Mouse (Mus musculus): ENCODE measurements around the gene Adamts2.

Gene Adamts2

DNA sequence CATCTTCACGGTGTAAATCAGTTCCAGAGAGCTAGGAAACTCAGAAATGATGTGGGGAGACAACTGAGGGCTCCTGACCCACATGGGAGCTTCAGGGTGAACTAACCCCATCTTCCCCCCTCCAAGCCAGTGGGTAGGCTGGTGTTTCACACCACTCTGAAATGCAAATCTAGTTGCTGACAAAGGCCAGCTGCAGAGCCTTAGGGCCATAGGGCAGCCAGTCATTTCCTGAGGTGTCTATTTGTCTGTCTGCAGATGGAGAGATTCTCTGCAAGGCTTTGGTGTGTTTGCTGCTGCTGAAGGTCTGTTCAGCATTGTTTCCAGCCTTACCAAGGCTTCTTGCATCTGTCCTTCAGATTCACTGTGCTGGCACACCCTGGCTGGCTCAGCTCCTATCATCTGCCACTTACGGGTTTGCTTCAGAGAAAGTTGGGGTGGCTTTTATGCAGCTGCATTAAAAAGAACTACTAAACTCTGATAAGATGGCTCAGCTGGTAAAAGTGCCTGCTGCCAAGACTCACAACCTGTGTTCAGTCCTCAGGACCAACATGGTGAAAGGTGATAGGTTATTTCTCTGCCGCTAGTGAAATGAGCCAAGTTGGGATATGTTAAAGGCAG, 246.7 kb downstream of the Adamts2 start:
- no peak for DNase-seq (ENCODE audit: low spot score)

DNA sequence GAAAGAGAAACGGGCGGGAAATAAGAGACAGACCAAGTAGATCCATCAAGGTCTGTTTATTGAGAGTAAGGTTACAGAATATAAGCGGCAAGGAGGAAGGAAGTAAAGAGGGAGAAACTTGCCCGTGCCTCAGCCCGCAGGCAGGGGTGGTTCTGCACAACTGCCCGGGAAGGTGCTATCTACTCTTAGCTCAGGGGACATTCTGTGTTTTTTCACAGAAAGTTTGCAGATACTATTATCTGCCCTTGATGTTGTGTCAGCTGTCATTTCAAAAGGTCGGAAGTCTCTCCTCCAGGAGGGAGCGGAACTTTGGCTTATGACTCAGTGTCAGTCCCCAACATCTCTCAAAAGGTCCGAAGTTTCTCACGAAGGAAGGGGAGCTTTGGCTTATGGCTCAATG, 247.4 kb downstream of the Adamts2 start:
- no peak for DNase-seq (ENCODE audit: low spot score)

DNA sequence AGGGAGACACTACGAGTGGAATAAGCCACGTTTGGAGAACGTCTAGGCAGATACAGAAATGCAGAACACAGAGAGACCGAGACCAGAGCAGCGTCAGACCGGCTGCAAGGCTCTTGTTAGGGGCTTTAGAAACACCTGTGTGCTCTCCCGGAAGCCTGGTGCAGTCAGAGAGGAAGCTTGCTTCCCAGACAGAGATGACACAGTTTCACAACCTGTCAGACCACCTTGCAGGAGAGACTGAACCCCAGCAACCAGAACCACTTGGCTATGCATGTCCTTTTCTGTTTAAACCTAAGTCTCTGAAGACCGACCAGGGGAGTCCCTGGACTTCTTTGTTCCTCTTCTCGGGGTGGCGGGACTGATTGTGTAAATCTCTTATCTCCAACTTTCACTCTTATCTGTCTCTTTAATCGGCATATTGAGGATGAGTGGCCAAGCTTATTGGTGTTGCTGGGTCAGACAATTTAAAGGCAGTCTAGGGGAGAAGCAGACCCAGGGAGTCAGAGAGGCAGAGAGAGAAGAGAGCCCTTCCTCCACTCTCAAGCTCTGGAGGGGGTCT, 248.4 kb downstream of the Adamts2 start, which contains the start of gene Grm6:
Grm6 (plus strand) TSS at position 509 of the 559 bp plus-strand sequence.
- no peak for DNase-seq (ENCODE audit: low spot score)

DNA sequence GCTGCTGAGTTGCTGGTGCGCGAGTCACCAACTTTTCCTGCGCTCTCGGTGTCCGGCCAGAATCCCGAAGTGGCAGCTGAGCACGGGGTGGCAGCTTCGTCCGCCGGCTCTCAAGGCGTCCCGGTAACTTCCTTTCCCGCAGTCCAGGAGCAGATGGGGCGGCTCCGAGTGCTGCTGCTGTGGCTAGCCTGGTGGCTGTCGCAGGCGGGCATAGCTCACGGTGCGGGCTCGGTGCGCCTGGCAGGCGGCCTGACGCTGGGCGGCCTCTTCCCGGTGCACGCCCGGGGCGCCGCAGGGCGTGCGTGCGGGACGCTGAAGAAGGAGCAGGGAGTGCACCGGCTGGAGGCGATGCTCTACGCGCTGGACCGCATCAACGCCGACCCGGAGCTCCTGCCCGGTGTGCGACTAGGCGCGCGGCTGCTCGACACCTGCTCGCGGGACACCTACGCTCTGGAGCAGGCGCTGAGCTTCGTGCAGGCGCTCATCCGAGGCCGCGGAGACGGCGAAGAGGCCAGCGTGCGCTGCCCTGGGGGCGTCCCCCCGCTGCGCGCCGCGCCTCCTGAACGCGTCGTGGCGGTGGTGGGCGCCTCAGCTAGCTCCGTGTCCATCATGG, 249.2 kb downstream of the Adamts2 start:
- DNase-seq (ENCODE audit: low spot score): peak; percentile 37

Measured in embryo, embryonic 10 days (tissue).